Mouse (Mus musculus) myocyte (in vitro differentiated cells): ENCODE data around the gene Ppp2r5b.

ENCODE experiments used
- MYOG ChIP-seq, 3 experiments: IDR thresholded peaks; one replicate each; pipeline ENCODE4 v1.6.1; 2011; ENCODE audit warnings: control low read depth in 2 of 3, low read depth in 2 of 3, mild to moderate bottlenecking in 2 of 3; ENCODE audit not compliant: insufficient read length in 2 of 3, control insufficient read depth in 1 of 3, insufficient read depth in 1 of 3
- POLR2A ChIP-seq: IDR thresholded peaks from one replicate; pipeline ENCODE4 v1.6.1; 2011; ENCODE audit warnings: low read depth, mild to moderate bottlenecking, control low read depth, moderate library complexity; ENCODE audit not compliant: insufficient read length
- REST ChIP-seq: IDR thresholded peaks from one replicate; pipeline ENCODE4 v1.6.1; 2011; ENCODE audit warnings: mild to moderate bottlenecking, control low read depth, moderate library complexity; ENCODE audit not compliant: insufficient read depth, insufficient read length
- TCF12 ChIP-seq: IDR thresholded peaks from one replicate; pipeline ENCODE4 v1.6.1; 2011; ENCODE audit warnings: mild to moderate bottlenecking, control low read depth; ENCODE audit not compliant: poor library complexity, insufficient read depth, severe bottlenecking
- USF1 ChIP-seq: IDR thresholded peaks from one replicate; pipeline ENCODE4 v1.6.1; 2011; ENCODE audit warnings: low read depth, mild to moderate bottlenecking, control low read depth, moderate library complexity

DNA sequence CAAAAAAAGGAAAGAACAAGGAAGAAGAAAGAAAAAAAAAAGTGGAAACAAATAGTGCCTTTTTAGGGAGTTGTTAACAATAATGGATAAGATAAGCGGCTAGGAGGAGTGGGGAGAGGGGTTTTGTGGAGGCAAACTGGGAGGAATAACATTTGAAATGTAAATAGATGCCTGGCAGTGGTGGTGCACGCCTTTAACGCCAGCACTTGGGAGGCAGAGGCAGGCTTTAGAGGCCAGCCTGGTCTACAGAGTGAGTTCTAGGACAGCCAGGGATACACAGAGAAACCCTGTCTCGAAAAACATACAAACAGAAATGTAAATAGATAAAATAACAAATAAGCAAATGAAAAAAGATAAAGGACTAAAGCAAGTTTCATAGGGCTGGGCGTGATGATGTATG, 5.1 kb upstream of the Ppp2r5b start:
- no peak for TF ChIP-seq POLR2A
- TF ChIP-seq REST = no peak
- no peak for TF ChIP-seq MYOG (IDR thresholded peaks at IDR 0.05; ENCODE audit: control insufficient read depth in 1 of 3, insufficient read depth in 1 of 3, insufficient read length in 2 of 3, low read depth in 2 of 3)
- no peak for TF ChIP-seq TCF12
- no peak for TF ChIP-seq USF1
